Mouse (Mus musculus) left cerebral cortex, postnatal 36 days (tissue): ENCODE measurements around the gene Mis18bp1. TPM values are rescaled to one million over a fixed set of nuclear protein-coding genes. Genes with fewer than 3 reads are reported as not detected.

Experiments
- total RNA-seq, 2 experiments: library from RNA; stranded (reverse); gene quantifications; 2 replicates each; pipeline ENCODE4 v1.2.3; 2021

Mis18bp1 gene
- total RNA-seq, 2 experiments from 2014 or later = 0.64 to 0.88 TPM

Other genes starting within 250 kb of the Mis18bp1 start
- gene Klhl28, start 207.1 kb downstream of the Mis18bp1 start, total RNA-seq = 10 to 100 TPM; 21.1 to 23.0 TPM
- 10 to 100 TPM; 48.8 to 56.1 TPM for gene Togaram1, start 206.8 kb downstream of the Mis18bp1 start, total RNA-seq
- gene Prpf39, start 136.3 kb downstream of the Mis18bp1 start, total RNA-seq = 10 to 100 TPM; 27.0 to 48.3 TPM
- 100 to 1,000 TPM; 149 to 162 TPM for gene Fkbp3, start 98.6 kb downstream of the Mis18bp1 start, total RNA-seq
- 10 to 100 TPM; 11.2 to 14.3 TPM for gene Fancm, start 97.0 kb downstream of the Mis18bp1 start, total RNA-seq
- not detected for gene Wdr20rt, start 52.9 kb upstream of the Mis18bp1 start, total RNA-seq